Mouse (Mus musculus): ENCODE data around the gene Cry1. TPM values are rescaled to one million over a fixed set of nuclear protein-coding genes. Genes with fewer than 3 reads are reported as not detected.

The Cry1 gene
- total RNA-seq, 1 experiment from 2014 or later: 26.1 TPM

DNA sequence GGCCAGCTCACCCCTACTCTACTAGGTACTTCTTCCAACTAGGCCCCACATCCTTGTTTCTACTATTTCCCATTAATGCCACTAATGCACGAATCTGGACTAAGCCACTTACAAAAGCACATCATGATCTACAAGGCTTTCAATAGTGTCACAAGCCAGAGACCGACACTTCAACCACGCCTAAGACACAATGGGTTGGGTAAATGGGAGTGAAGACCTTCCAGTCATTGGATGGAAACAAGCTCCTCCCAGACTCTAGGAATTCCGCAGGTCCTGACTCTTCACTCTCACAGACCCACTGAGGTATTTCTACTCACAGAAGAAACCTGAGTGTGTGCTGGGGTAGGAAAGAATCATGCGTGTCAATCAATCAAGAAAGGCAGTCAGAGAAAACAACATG is 19.6 kb downstream of the Cry1 start:
- no peak for ATAC-seq (ENCODE audit: extremely low read depth, insufficient number of reproducible peaks, low FRiP score, poor library complexity, severe bottlenecking)

DNA sequence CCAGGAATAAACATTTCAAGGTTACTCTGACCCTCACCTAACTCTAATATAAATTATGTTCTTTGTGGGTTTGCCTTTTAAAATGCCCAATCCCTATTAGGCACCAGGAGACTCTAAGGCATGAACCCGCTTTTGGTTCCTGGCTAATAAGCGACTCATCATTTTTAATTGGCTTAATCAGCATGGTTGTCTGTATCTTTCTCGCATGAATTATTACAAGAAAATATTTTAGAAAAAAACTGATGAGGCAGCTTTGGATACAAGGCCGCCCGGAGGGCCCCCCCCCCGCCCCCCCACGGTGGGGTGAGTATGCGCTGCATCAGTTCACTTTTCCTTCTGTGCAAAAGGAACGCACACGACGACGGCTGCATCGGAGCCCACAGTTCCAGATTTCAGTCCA is 20.1 kb downstream of the Cry1 start:
- ATAC-seq (ENCODE audit: extremely low read depth, insufficient number of reproducible peaks, low FRiP score, poor library complexity, severe bottlenecking): no peak

DNA sequence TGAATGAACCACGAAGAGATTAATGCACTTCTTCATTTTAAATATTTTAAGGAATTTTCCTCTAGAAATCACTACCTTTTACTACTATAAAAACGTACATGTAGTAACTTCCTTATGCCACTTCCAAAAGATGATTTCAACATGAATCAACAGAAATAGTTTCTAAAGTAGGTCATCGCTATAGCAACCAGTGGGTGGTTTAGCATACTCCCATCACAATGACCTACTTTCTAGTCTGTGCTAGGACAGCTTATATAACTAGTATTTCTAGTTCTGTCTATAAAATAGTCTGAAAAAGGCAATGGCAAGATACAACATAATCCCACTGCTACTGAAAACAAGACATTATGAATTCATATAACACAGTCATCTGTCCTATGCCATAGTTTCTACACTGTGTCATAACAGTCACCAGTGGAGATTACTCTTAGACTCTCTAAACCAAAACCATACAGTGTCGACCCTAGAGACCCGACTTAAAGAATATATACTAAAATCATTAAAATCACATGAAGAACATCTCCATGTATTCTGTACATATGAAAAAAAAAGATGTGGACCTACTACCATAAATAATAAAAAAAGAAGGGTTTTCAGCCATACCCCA is 23.0 kb downstream of the Cry1 start:
- ATAC-seq (ENCODE audit: extremely low read depth, insufficient number of reproducible peaks, low FRiP score, poor library complexity, severe bottlenecking): no peak

DNA sequence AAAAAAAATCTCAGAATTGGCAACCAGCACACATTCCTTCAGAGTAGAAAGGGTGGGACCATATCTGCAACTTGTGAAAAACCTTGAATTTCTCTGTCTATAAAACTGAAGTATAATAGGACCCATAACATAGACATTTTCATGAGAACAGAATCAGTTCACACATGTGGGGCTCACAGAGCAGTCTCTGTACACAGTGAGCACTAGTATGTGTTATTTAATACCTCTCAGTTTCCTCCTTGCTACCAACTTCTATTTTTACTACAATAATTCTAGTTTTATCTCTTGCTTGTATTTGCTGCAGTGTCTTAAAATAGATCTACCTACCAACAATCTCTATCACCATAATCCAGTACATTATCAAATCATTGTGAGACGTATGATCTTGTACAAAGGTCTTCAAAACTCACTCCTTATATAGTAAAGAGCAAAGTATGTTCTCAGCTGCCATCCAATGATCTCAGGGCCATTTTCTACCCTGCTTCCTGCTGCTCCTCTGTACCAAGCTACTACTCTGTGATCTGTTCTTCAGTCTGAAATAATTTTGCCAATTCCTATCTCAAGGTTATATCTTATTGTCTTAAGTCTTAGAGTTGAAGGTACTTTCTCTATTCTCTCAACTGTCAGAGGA is 24.8 kb downstream of the Cry1 start:
- no peak for ATAC-seq (ENCODE audit: extremely low read depth, insufficient number of reproducible peaks, low FRiP score, poor library complexity, severe bottlenecking)

DNA sequence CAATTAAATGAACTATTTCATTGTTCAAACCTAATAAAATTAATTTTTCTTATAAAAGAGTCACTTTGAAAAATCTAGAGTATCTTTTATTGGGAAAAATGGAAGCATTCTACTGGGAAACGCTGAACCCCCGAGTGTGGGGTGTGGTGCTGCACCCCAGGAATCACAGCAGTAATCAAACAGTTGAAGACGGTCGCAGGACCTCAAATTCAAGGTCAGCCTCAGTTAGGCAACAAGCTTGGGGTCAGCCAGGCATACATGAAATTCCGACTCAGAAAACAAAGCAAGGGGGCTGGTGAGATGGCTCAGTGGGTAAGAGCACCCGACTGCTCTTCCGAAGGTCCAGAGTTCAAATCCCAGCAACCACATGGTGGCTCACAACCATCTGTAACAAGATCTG is 27.4 kb downstream of the Cry1 start:
- ATAC-seq (ENCODE audit: extremely low read depth, insufficient number of reproducible peaks, low FRiP score, poor library complexity, severe bottlenecking): no peak

DNA sequence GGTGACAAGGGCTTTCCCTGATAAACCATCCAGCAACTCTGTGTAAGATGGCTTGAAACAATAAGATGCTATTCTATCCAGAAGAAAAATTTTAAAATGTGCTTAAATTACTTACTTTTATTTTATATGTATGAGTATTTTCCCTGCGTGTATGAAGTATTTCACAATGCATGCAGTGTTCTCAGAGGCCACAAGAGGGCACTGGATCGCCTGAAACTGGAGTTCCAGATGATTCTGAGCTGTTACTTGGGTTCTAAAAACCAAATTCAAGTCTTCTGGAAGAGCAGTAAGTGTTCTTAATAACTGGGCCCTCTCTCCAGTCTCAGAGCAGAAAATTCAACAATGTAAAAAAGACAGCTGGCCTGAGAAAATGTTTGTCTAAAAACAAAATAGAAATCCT is 30.7 kb downstream of the Cry1 start:
- peak; percentile 79; the same call in 1 of the 2 replicates for ATAC-seq (ENCODE audit: extremely low read depth, insufficient number of reproducible peaks, low FRiP score, poor library complexity, severe bottlenecking)

DNA sequence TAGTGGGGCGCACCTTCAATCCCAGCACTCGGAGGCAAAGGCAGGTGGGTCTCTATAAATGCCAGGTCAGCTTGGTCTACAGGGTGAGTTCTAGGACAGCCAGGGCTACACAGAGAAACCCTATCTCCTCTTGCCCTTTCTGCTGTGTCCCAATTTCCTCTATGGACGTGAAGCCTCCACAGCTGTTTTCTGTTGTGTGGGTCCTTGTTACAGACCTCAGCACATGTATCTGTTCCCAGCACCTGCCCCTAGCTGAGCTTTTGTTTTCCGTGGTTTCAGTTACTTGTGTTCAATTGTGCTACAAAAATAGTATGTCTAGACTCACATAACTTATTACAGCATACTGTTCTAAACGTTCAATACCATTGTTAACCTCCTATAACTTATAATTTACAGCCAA is 35.6 kb downstream of the Cry1 start:
- ATAC-seq (ENCODE audit: extremely low read depth, insufficient number of reproducible peaks, low FRiP score, poor library complexity, severe bottlenecking): no peak

DNA sequence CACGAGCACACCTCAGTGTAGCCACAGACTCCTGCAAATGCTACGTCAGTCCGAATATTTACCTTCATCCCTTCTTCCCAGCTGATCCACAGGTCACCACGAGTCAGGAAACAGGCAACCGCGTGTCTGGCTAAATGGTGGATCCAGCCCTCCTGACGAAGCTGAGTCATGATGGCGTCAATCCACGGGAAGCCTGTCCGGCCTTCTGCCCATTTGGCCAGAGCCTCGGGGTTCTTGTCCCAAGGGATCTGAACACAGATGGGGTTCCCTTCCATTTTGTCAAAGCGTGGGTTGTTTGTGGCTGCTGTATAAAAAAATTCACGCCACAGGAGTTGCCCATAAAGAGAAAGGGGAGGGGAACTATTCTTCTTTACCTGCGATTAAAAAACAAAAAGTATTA is 38.6 kb downstream of the Cry1 start:
- ATAC-seq (ENCODE audit: extremely low read depth, insufficient number of reproducible peaks, low FRiP score, poor library complexity, severe bottlenecking): no peak

DNA sequence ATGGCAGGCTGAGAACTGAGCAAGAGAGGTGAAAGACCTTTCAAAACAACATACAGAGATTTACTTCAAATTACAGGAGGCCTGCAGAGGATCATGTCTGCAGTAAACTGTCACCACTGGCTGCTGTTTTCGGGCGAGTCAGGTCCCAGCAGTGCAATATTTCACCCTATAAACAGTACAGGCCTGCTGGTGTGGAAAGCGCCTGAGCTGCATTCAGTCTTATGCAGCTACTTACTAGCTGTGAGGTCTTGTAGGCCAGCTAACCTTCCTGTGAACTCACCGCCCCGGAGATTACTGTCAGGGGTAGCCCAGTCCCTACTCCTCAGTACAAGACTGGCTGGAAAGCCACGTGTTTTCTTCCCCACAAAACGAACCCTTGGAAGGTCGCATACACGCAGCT is 43.4 kb downstream of the Cry1 start:
- ATAC-seq (ENCODE audit: extremely low read depth, insufficient number of reproducible peaks, low FRiP score, poor library complexity, severe bottlenecking): no peak

DNA sequence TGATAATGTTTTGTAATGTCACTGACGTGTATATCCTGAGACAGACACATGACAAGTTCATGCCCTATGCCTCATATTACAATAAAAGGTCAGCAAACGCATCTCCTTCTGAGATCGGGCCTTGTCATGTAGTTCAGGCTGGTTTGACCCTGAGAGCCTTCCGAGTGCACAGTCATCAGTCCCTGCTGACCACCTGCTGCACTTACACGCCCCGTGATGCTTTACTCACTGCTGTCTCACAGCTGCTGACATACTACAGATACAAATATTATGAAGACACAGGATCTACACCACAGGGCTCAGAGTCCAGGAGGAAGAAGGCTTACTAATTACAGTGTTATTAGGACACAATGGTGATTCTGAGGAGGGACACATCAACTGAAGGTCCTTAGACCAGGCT is 48.3 kb downstream of the Cry1 start:
- no peak for ATAC-seq (ENCODE audit: extremely low read depth, insufficient number of reproducible peaks, low FRiP score, poor library complexity, severe bottlenecking)

DNA sequence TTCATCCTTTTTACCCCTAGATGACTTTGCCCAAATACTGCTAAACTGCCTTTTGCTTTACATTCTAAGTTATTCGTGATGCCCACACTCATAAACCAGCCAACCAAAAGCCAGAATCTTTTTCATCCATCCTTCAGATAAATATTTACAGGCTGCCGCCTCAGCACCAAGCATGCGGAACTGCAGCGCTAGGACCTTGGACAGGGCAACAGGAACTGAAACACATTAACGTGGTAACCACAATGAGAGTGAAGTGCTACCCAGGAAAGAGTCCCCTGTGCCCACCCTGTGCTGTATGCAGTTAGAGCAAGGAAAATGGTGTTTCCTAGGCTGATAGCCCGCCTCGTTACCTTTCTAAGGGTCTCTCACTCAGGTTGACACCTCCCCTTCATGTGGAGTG is 56.4 kb downstream of the Cry1 start:
- peak; percentile 62; the same call in 1 of the 2 replicates for ATAC-seq (ENCODE audit: extremely low read depth, insufficient number of reproducible peaks, low FRiP score, poor library complexity, severe bottlenecking)

DNA sequence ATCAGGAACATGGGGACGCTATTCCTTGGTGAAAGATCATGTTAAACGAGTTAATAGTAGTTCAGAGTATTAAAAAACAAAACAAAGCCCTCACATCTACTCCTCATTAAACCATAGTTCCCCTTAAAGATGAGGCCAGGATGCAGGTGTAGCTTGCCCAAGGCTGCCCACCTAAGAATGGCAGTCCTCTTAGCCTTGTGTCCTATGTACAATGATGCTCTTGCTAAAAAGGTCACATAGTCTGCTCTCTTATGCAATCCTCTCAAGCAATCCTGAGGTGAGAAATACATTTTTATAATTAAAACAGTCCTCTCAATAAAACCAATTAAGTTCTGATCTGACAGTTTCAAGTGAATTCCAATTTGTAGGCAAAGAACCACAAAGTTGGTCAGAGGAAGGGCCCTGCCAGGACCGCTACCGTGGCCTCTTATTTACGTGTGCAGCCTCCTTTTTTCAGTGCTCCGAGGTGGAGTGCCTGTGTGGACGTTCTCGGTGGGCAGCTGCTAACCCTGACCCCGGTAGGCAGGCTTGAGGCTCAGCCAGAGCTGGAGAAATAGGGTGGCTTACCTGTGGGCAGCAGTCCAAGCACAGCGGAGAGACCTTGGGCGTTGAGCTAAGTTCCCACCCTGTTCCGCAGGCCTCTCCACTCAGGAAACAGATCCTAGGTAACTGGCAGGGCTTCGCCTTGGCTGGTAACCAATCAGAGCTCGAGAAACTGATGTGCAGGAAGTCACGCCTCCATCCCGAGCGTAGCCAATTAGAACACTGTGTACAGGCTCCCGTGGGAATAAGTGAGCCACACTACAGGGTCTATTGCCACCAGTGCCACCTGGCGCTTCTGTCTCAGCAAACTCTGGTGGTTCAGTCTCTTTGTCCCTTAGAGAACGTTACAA is 57.2 kb downstream of the Cry1 start, which contains the start of gene Mterf2:
Gene Mterf2, minus strand, starts transcription at position 633 of the 893 bp plus-strand sequence.
- ATAC-seq (ENCODE audit: extremely low read depth, insufficient number of reproducible peaks, low FRiP score, poor library complexity, severe bottlenecking): peak; percentile 98

DNA sequence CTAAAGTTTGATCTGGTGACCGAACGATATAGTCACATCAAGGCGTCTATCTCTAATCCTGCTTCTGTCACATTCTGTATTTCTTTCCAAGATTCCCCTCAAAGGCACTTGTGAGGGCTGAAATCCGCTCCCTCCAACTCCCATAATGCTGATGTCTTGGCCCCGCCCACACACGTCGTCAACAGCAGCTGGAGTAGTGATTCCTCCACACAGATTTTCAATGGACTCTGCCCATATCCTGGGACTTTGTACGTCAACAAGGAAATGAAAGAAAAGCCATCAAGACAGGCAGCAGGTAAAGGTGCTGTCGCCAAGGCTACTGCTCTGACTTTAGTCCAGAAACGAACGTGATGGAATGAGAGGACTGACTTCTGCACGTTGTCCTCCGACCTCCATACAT is 59.7 kb downstream of the Cry1 start:
- ATAC-seq (ENCODE audit: extremely low read depth, insufficient number of reproducible peaks, low FRiP score, poor library complexity, severe bottlenecking): no peak

DNA sequence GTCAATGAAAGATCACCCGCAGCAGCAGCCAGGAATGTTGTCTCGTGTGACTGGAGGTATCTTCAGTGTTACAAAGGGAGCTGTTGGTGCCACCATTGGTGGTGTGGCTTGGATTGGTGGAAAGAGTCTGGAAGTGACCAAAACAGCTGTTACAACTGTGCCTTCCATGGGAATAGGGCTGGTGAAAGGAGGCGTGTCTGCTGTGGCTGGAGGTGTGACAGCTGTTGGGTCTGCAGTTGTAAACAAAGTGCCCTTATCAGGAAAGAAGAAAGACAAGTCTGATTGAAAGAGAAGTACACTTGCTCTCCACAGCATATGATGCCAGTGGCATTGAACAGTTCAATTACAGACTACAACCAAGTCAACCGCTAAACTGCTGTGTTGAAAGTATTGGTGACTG is 70.5 kb downstream of the Cry1 start:
- ATAC-seq (ENCODE audit: extremely low read depth, insufficient number of reproducible peaks, low FRiP score, poor library complexity, severe bottlenecking): no peak

DNA sequence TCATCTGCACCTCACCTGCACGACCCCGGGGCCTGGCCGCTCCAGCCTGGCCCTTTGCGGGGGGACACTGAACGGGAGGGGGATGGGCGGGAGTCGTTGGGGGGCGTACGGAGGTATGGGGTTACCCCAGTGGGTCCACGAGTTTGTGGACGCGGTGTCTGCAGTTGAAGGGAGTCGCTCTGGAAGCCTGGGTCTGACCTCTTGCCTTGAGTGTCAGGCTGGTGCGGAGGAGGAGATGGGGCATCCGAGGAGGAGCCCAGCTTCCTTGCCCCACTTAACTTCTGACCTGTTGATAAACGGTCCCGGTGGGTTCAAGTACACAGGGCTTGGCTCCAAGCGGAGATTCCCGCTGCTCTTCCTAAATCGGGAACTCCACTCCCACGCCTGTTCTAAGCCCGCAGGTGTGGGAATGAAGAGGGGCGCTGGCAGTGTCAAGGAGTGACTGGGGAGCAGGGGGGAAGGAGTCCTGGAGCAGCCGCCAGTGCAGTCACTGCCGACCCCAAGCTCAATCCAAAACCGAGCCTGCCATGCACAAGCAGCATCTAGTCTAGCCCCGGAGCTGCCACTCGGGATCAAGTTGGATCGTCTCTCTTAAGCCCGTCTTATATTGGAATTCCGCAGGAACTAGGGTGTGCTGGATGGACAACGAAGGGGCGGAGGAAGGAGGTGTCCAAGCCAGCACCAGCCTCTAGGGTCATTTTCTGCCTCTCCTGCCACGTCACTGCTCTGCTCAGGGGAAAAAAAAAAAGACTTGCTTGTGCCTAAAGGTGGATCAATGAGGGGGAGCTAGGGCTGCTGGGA is 81.6 kb downstream of the Cry1 start:
- no peak for ATAC-seq (ENCODE audit: extremely low read depth, insufficient number of reproducible peaks, low FRiP score, poor library complexity, severe bottlenecking)

DNA sequence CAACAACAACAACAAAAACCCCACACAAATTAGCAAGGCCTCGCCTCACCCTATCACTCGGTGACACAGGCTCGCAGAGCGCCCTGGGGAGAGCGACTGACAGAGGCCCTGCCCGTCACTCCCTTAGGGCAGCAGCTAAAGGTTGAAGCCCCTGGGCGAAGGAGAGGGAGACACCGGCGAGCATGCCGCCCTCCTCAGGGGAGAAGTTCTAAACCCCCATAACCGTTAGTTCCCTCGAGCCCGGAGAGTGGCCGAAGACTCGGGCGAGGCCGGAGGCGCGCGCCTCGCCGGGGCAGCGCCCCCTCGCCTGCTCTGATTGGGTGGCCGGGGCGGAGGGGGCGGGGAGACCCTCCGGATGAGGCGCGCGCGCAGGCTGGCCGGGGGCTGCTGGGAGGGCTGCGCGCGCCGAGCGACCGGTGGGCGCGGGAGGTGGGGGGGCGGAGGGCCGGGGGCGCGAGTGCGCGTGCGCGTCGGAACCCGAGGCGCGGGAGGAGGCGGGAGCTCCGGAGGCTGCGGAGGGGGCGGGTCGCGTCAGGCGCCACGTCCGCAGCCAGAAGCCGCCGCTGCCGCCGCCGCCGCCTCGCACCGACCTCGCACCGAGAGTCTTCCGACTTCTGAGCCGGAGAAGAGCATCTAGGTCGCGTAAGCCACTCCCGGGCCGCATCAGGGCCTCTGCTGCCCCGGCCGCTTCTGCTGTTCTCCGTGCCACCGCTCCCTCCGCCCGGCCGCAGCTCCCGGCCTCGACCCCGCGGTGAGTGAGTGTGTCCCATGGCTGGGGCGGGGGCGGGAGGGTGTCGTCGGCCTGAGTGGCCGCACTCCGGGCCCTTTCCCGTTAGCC is 82.4 kb downstream of the Cry1 start, which contains the start of the genes Fhl4 and Tmem263:
Gene Fhl4, minus strand, starts transcription at position 249 of the 838 bp plus-strand sequence.
Gene Tmem263, plus strand, starts transcription at position 381 of the 838 bp plus-strand sequence.
- peak; percentile 53 for ATAC-seq (ENCODE audit: extremely low read depth, insufficient number of reproducible peaks, low FRiP score, poor library complexity, severe bottlenecking)

DNA sequence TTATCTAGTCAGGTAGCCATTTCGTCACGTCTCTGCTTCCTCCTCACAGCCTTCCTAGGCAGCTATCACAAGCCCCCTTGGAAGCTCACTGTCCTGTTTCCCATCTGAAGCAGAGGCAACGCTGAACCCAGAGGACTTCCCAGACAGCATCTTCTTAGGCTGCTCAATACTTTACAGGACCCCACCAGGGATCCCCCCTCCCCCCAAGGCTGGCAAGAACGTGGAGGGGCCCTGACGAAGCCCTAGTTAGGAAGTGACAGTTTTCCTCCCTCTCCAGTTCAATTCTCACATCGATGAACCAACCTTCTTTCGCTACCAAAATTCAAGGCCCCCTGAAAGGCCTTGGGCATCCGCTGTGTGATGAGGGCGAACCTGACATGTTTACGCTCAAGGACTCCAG is 83.0 kb downstream of the Cry1 start:
- no peak for ATAC-seq (ENCODE audit: extremely low read depth, insufficient number of reproducible peaks, low FRiP score, poor library complexity, severe bottlenecking)

All from neutrophil, adult 5-6 weeks (primary cell).